Mouse (Mus musculus) left cerebral cortex, postnatal 36 days (tissue): ENCODE data around the gene Ppp5c. TPM values are rescaled to one million over a fixed set of nuclear protein-coding genes. Genes with fewer than 3 reads are reported as not detected.

ENCODE experiments used
- total RNA-seq, 2 experiments: library from RNA; stranded (reverse); gene quantifications; 2 replicates each; pipeline ENCODE4 v1.2.3; 2021

The Ppp5c gene
- total RNA-seq, 2 experiments from 2014 or later, result 159 to 168 TPM

Other genes with a start within 250 kb of the Ppp5c start
- 1 to 10 TPM; 3.7 to 7.6 TPM for gene Slc1a5, start 246.6 kb downstream of the Ppp5c start, total RNA-seq
- gene Strn4, start 212.0 kb downstream of the Ppp5c start, total RNA-seq, result 100 to 1,000 TPM; 310 to 320 TPM
- gene Fkrp, start 211.2 kb downstream of the Ppp5c start, total RNA-seq, result 10 to 100 TPM; 50.4 to 62.8 TPM
- gene Prkd2, start 185.0 kb downstream of the Ppp5c start, total RNA-seq, result 1 to 10 TPM; 3.1 to 7.1 TPM
- gene Dact3, start 152.6 kb downstream of the Ppp5c start, total RNA-seq, result 100 to 1,000 TPM; 179 to 210 TPM
- 1 to 10 TPM; 2.8 to 4.0 TPM for gene Gng8, start 136.1 kb downstream of the Ppp5c start, total RNA-seq
- under 1 TPM in 1 of 2 experiments, not detected in 1; 0.10 TPM for gene Ptgir, start 121.4 kb downstream of the Ppp5c start, total RNA-seq
- 1,000 to 10,000 TPM; 1,705 to 2,029 TPM for gene Calm3, start 103.8 kb downstream of the Ppp5c start, total RNA-seq
- 100 to 1,000 TPM; 249 to 288 TPM for gene Pnmal2, start 83.2 kb downstream of the Ppp5c start, total RNA-seq
- 100 to 1,000 TPM; 109 to 111 TPM for gene Pnmal1, start 68.2 kb downstream of the Ppp5c start, total RNA-seq
- gene Gm42372, start 44.8 kb downstream of the Ppp5c start, total RNA-seq, result 10 to 100 TPM; 59.7 to 61.7 TPM
- 1 to 10 TPM; 2.1 to 2.3 TPM for gene Ccdc8, start 35.2 kb downstream of the Ppp5c start, total RNA-seq
- 10 to 100 TPM in 1 of 2 experiments, 1 to 10 TPM in 1; 6.8 to 16.0 TPM for gene Hif3a, start 34.5 kb upstream of the Ppp5c start, total RNA-seq
- gene Psg16, start 46.1 kb upstream of the Ppp5c start, total RNA-seq, result 1 to 10 TPM; 4.1 to 6.3 TPM
- gene Ceacam3, start 122.4 kb upstream of the Ppp5c start, total RNA-seq, result not detected
- not detected for gene Psg29, start 175.6 kb upstream of the Ppp5c start, total RNA-seq